Comparison of ENCODE assay signal across 10 mouse cellular contexts in the genomic region with DNA sequence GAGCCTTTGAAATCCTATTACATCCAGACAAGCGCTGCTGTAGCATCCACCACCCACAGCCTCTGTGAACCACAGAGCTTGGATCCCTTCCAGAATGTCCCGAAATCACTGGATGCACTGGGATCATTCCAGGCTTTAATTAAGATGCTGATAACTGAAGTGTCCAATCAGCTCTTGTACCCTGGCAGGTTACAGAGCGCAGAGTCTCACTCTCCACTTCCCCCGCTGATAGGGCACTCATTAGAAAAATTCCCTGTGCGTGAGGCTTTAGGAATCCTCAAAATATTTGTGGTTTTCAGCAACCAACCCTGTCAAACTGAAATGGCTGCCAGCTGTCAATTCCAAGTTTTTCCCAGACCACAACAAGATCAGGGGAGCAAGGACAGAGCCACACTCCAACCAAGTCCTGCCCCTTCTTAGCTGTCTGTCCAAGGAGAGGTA. TPM values are rescaled to one million over a fixed set of nuclear protein-coding genes. Genes with fewer than 3 reads are reported as not detected.
DNase-seq lines count a peak whose midpoint lies in the region; ATAC-seq and TF ChIP-seq lines count a peak whose summit lies in the region.
"Had no signal": no experiment of that assay in that cellular context is flagged by ENCODE, and none has a peak within 500 bp of the region (broad histone marks: within the 10 kb centered on the region; RNA-seq: fewer than 3 reads in every experiment).

No protein-coding gene starts in this region.

- DNase-seq in embryonic facial prominence, embryonic 10.5 days (ENCODE audit: low spot score), result no peak
- DNase-seq in neural tube, embryonic 10.5 days (ENCODE audit: extremely low spot score, low spot score), result no peak
- DNase-seq in heart, postnatal 10 days, result peak; percentile 78 to 80
- DNase-seq in adrenal gland, adult 18-20 months (ENCODE audit: low spot score in 2 of 2), result no peak
- no peak for DNase-seq in adrenal gland, postnatal 25 days

- H3K9me3 ChIP-seq in embryonic facial prominence, embryonic 13.5 days, result no peaks in the 10 kb centered on the region
- no peaks in the 10 kb centered on the region for H3K9me3 ChIP-seq in embryonic facial prominence, embryonic 10.5 days
- no peaks in the 10 kb centered on the region for H3K9me3 ChIP-seq in neural tube, embryonic 13.5 days

- no peak overlapping the region for H3K27ac ChIP-seq in embryonic facial prominence, embryonic 13.5 days
- no peak overlapping the region for H3K27ac ChIP-seq in embryonic facial prominence, embryonic 10.5 days (replicated peaks)
- no peak overlapping the region for H3K27ac ChIP-seq in neural tube, embryonic 13.5 days (replicated peaks)

- H3K36me3 ChIP-seq in embryonic facial prominence, embryonic 13.5 days, result no peaks in the 10 kb centered on the region
- H3K36me3 ChIP-seq in embryonic facial prominence, embryonic 10.5 days (replicated peaks), result no peaks in the 10 kb centered on the region
- no peaks in the 10 kb centered on the region for H3K36me3 ChIP-seq in neural tube, embryonic 13.5 days
- no peaks in the 10 kb centered on the region for H3K36me3 ChIP-seq in myocyte (ENCODE audit: control insufficient read depth, insufficient read depth)

- H3K9ac ChIP-seq in embryonic facial prominence, embryonic 13.5 days, result no peak overlapping the region
- H3K9ac ChIP-seq in neural tube, embryonic 13.5 days, result no peak overlapping the region

- no peaks in the 10 kb centered on the region for H3K27me3 ChIP-seq in embryonic facial prominence, embryonic 13.5 days
- no peaks in the 10 kb centered on the region for H3K27me3 ChIP-seq in embryonic facial prominence, embryonic 10.5 days (replicated peaks; ENCODE audit: low read depth, poor library complexity, severe bottlenecking)
- no peaks in the 10 kb centered on the region for H3K27me3 ChIP-seq in neural tube, embryonic 13.5 days
- H3K27me3 ChIP-seq in myocyte (ENCODE audit: control insufficient read depth, insufficient read depth, insufficient read length), result no peaks in the 10 kb centered on the region

- ATAC-seq in embryonic facial prominence, embryonic 13.5 days (ENCODE audit: insufficient number of reproducible peaks, insufficient read depth, low FRiP score, low TSS enrichment, low read depth), result peak; percentile 52; the same call in 1 of the 2 replicates
- peak; percentile 71 for ATAC-seq in neural tube, embryonic 13.5 days (ENCODE audit: low read depth)
- ATAC-seq: CD4-positive, CD25-positive, alpha-beta regulatory T cell, adult 4 months had no signal

- H3K4me1 ChIP-seq in embryonic facial prominence, embryonic 13.5 days, result peaks cover 11% of the 10 kb centered on the region
- no peaks in the 10 kb centered on the region for H3K4me1 ChIP-seq in embryonic facial prominence, embryonic 10.5 days
- H3K4me1 ChIP-seq in neural tube, embryonic 13.5 days (replicated peaks), result peaks cover 6% of the 10 kb centered on the region; the same call in 1 of the 2 replicates

- H3K4me3 ChIP-seq in embryonic facial prominence, embryonic 13.5 days, result no peak overlapping the region
- no peak overlapping the region for H3K4me3 ChIP-seq in embryonic facial prominence, embryonic 10.5 days
- no peak overlapping the region for H3K4me3 ChIP-seq in neural tube, embryonic 13.5 days
- H3K4me3 ChIP-seq in myocyte, result no peak overlapping the region
- H3K4me3 ChIP-seq: erythroblast, embryonic 14.5 days had no signal

- no peak overlapping the region for H3ac ChIP-seq in myocyte (ENCODE audit: control insufficient read depth, insufficient read length)

- WGBS in embryonic facial prominence, embryonic 13.5 days, result 29% methylated on average over 5 of the region's 5 CpGs
- WGBS in embryonic facial prominence, embryonic 10.5 days, result 78% methylated on average over 5 of the region's 5 CpGs
- 55% methylated on average over 5 of the region's 5 CpGs for WGBS in neural tube, embryonic 13.5 days

- no peak for TF ChIP-seq POLR2A in myocyte (IDR thresholded peaks at IDR 0.05; ENCODE audit: insufficient read length, low read depth)

- no peaks in the 10 kb centered on the region for H3K79me2 ChIP-seq in myocyte (ENCODE audit: control insufficient read depth, insufficient read depth)

- intact Hi-C loops in heart, postnatal 10 days (cut with DNase I), result loop anchor here (5.0 kb wide), 2 partner anchors 69 to 96 kb away; no protein-coding TSS in a partner anchor

- H3K4me2 ChIP-seq in embryonic facial prominence, embryonic 13.5 days, result peak overlapping the region; percentile 30
- no peak overlapping the region for H3K4me2 ChIP-seq in neural tube, embryonic 13.5 days
- H3K4me2 ChIP-seq in myocyte (ENCODE audit: low read depth), result peak overlapping the region; percentile 59

TF ChIP-seq in myocyte, 11 proteins besides CTCF, POLR2A, EP300 and RAD21:
- TF ChIP-seq TCF3 (IDR thresholded peaks at IDR 0.05; ENCODE audit: insufficient read length, low read depth) (peak; percentile 11), REST (IDR thresholded peaks at IDR 0.05; ENCODE audit: insufficient read depth, insufficient read length) (no peak), E2F4 (IDR thresholded peaks at IDR 0.05; ENCODE audit: insufficient read depth) (no peak), MAX (IDR thresholded peaks at IDR 0.05; ENCODE audit: low read depth) (no peak), MYOD1 (IDR thresholded peaks at IDR 0.05; ENCODE audit: control insufficient read depth in 1 of 3, insufficient read length in 2 of 3, low read depth in 2 of 3) (peak in 2 of 3 experiments; percentile 66 to 68), POLR2AphosphoS2 (IDR thresholded peaks at IDR 0.05; ENCODE audit: insufficient read length, low read depth) (no peak), MYOG (IDR thresholded peaks at IDR 0.05; ENCODE audit: control insufficient read depth in 1 of 3, insufficient read depth in 1 of 3, insufficient read length in 2 of 3, low read depth in 2 of 3) (peak in 1 of 3 experiments; percentile 69), USF1 (IDR thresholded peaks at IDR 0.05; ENCODE audit: low read depth) (no peak), TCF12 (IDR thresholded peaks at IDR 0.05; ENCODE audit: insufficient read depth, poor library complexity, severe bottlenecking) (peak; percentile 35), CEBPB (IDR thresholded peaks at IDR 0.05; ENCODE audit: insufficient read depth, poor library complexity, severe bottlenecking) (no peak), SRF (IDR thresholded peaks at IDR 0.05; ENCODE audit: control insufficient read depth, insufficient read length, low read depth) (no peak)

RNA-seq across cellular contexts. Expression of gene Nr1h4, which starts 2.2 kb away (rescaled TPM):
- polyA plus RNA-seq in embryonic facial prominence, embryonic 13.5 days (2015; fragmentation: Nextera tagmentation; extraction: Ambion mirVana), result 0.34 TPM in 1 of 2 replicates, not detected in the other
- not detected in 2 replicates for polyA plus RNA-seq in embryonic facial prominence, embryonic 10.5 days (2016; fragmentation: Nextera tagmentation; extraction: Ambion mirVana)
- polyA plus RNA-seq in neural tube, embryonic 13.5 days (2015; fragmentation: Nextera tagmentation; extraction: Ambion mirVana), result not detected in 2 replicates
- 1 to 10 TPM in 1 of 2 experiments, under 1 TPM in 1; 0.72 to 1.1 TPM for total RNA-seq in heart, postnatal 10 days (2021)
- not detected for polyA plus RNA-seq in myocyte (2012; fragmentation: generic; extraction: Trizol)
- 10 to 100 TPM in 1 of 2 experiments, 1 to 10 TPM in 1; 6.7 to 17.2 TPM for total RNA-seq in adrenal gland, adult 18-20 months (2021)
- total RNA-seq in adrenal gland, postnatal 25 days (2021), result 31.0 and 38.1 TPM in 2 replicates
- polyA plus RNA-seq: CD4-positive, CD25-positive, alpha-beta regulatory T cell, adult 4 months; erythroblast, embryonic 14.5 days had no signal

Comparison
In these comparisons a context has a peak if more than half of its experiments do, and no peak if none do; other contexts are left out.
1. DNase-seq: peak in heart, postnatal 10 days (2 of 2); none in embryonic facial prominence, embryonic 10.5 days (single experiment), neural tube, embryonic 10.5 days (single experiment), adrenal gland, adult 18-20 months (0 of 2) and adrenal gland, postnatal 25 days (single experiment).